Mouse (Mus musculus): ENCODE data around the gene March5. TPM values are rescaled to one million over a fixed set of nuclear protein-coding genes. Genes with fewer than 3 reads are reported as not detected.
"Not testable (repeated sequence)": the region's sequence is repeated elsewhere in the genome, so short reads cannot be mapped to it uniquely, and the experiment has no call there.

Gene March5
- polyA plus RNA-seq, 1 experiment from 2014 or later = 117 TPM

- H3K4me1 ChIP-seq (replicated peaks; ENCODE audit: control insufficient read depth, insufficient read depth, low read length) = peaks cover 16% of the 10 kb centered on the region; the same call in 1 of the 2 replicates
- ATAC-seq (replicated peaks; ENCODE audit: low FRiP score) (peak; percentile 82), DNase-seq (ENCODE audit: low spot score) (peak; percentile 26)
- 47% methylated on average over 9 of the region's 9 CpGs for WGBS
- H3K27ac ChIP-seq (ENCODE audit: low read depth, low read length) = peak overlapping the region; percentile 67
- H3K4me3 ChIP-seq (ENCODE audit: low read depth, low read length); H3K9me3 ChIP-seq (ENCODE audit: control insufficient read depth, low read length); H3K36me3 ChIP-seq (ENCODE audit: control insufficient read depth, insufficient read depth, low read length); H3K9ac ChIP-seq (ENCODE audit: low read depth, low read length): not testable (repeated sequence)
- peaks cover 21% of the 10 kb centered on the region for H3K27me3 ChIP-seq (replicated peaks; ENCODE audit: control insufficient read depth, insufficient read depth, low read length)
- H3K4me2 ChIP-seq = peak overlapping the region; percentile 38; the same call in 1 of the 2 replicates
Measured at GRCm38 (mm10) chr19:37232598-37232997, 25.3 kb downstream of the March5 start.

DNA sequence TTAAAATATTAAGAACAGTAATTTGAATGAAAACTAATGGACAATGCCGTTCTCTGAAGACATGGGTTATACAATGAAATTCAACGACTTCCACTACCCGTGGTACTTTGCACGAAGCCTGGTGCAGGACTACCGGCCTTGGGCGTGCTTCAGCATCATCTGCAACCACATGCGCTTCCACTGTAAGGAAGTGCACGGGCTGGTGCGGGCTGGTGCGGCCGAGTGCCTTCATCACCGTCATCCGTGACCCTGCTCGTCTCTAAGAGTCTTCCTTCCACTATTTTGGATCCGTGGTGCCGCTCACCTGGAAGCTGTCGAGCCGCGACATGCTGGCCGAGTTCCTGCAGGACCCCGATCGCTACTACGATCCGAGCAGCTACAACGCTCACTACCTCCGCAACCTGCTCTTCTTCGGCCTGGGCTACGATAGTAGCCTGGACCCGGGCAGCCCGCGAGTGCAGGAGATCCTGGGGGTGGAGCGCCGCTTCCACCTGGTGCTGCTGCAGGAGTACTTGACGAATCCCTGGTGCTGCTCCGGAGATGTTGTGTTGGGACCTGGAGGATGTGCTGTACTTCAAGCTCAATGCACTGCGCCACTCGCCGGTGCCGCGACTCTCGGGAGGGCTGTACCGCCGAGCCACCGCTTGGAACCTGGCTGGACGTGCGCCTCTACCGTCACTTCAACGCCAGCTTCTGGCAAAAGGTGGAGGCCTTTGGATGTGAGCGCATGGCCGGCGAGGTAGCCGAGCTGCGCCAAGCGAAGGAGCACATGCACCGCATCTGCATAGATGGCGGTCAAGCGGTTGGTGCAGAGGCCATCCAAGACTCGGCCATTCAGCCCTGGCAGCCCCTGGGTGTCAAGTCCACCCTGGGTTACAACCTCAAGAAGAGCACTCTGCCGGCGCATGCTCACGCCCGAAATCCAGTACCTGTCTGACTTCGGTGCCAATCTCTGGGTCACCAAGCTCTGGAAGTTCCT, 26.5 kb downstream of the March5 start:
- Histone ChIP-seq H3K36me3 (ENCODE audit: control insufficient read depth, insufficient read depth, low read length) (no peaks in the 10 kb centered on the region), H3K27me3 (replicated peaks; ENCODE audit: control insufficient read depth, insufficient read depth, low read length) (peaks cover 21% of the 10 kb centered on the region), H3K4me1 (replicated peaks; ENCODE audit: control insufficient read depth, insufficient read depth, low read length) (peaks cover 23% of the 10 kb centered on the region), H3K9me3 (ENCODE audit: control insufficient read depth, low read length) (no peaks in the 10 kb centered on the region), H3K27ac (ENCODE audit: low read depth, low read length) (peak overlapping the region; percentile 8), H3K9ac (ENCODE audit: low read depth, low read length) (peak overlapping the region; percentile 64), H3K4me2 (peak overlapping the region; percentile 92), H3K4me3 (ENCODE audit: low read depth, low read length) (peak overlapping the region; percentile 56)
- peak; percentile 60 for DNase-seq (ENCODE audit: low spot score)
- WGBS = 7% methylated on average over 63 of the region's 63 CpGs
- ATAC-seq (replicated peaks; ENCODE audit: low FRiP score) = no peak

GRCm38 (mm10) chr19:37235818-37236217, 28.5 kb downstream of the March5 start:
- Histone ChIP-seq H3K27me3 (replicated peaks; ENCODE audit: control insufficient read depth, insufficient read depth, low read length) (peaks cover 21% of the 10 kb centered on the region), H3K9ac (ENCODE audit: low read depth, low read length) (no peak overlapping the region), H3K4me2 (no peak overlapping the region; the same call in 1 of the 2 replicates), H3K27ac (ENCODE audit: low read depth, low read length) (no peak overlapping the region), H3K9me3 (ENCODE audit: control insufficient read depth, low read length) (no peaks in the 10 kb centered on the region), H3K4me3 (ENCODE audit: low read depth, low read length) (no peak overlapping the region), H3K36me3 (ENCODE audit: control insufficient read depth, insufficient read depth, low read length) (no peaks in the 10 kb centered on the region), H3K4me1 (replicated peaks; ENCODE audit: control insufficient read depth, insufficient read depth, low read length) (peaks cover 26% of the 10 kb centered on the region)
- ATAC-seq (replicated peaks; ENCODE audit: low FRiP score) (no peak), DNase-seq (ENCODE audit: low spot score) (no peak)
- WGBS = 64% methylated on average over 8 of the region's 8 CpGs

DNA sequence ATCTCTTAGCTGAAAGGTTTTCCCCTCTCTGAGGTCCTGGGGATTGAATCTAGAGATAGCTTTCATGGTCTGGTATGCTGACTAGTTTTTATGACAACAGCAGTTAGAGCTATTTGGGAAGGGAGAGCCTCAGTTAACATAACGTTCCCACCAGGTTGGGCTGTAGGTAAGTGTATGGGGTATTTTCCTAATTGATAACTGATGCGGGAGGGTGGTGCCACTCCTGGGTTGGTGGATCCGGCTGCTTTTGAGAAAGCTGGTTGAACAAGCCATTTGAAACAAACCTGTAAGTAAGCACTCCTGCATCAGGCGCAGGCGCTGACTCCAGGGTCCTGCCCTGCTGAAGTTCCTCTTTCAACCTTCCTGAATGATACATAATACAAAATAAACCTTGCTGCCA, 30.0 kb downstream of the March5 start:
- 33% methylated on average over 5 of the region's 5 CpGs for WGBS
- Histone ChIP-seq H3K9me3 (ENCODE audit: control insufficient read depth, low read length) (no peaks in the 10 kb centered on the region), H3K27ac (ENCODE audit: low read depth, low read length) (peak overlapping the region; percentile 80)

DNA sequence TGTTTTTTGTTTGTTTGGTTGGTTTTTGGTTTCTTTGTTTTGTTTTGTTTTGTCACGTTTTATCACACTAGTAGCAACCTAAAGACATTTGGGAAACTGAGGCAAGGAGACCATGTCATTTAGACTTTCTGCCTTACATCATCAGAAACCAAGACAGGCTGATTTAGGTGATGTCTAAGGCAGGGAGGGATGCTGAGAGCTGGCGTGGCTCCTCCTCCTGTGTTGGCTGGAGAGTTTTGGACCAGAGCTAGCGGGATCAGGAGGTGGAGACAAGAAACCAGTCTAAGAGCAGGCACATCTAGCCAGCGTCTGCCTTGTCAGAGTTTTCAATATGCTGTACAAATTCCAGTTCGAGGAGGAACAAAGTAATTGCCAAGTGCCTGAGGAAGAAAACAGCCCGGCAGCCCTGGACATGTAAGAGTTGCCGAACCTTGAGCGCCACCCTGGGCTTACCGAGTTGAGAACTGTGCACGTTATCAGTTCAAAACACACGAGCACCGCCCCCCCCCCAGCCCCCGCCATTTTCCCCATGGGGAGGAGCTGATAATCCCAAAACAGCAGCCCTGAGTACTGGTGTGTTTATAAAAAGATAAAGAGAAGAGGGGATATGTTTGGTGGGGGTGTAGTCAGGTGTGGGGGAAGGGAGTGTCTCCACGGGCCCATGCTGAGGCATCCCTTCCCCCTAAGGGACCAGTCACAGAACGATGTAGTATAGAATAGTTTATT, 30.5 kb downstream of the March5 start:
- peak overlapping the region; percentile 64 for H3K4me2 ChIP-seq
- H3K27me3 ChIP-seq (replicated peaks; ENCODE audit: control insufficient read depth, insufficient read depth, low read length) = peaks cover 21% of the 10 kb centered on the region
- ATAC-seq (replicated peaks; ENCODE audit: low FRiP score) = peak; percentile 91
- peak; percentile 76 for DNase-seq (ENCODE audit: low spot score)
- H3K9ac ChIP-seq (ENCODE audit: low read depth, low read length) = peak overlapping the region; percentile 55
- peaks cover 26% of the 10 kb centered on the region for H3K4me1 ChIP-seq (replicated peaks; ENCODE audit: control insufficient read depth, insufficient read depth, low read length)
- peak overlapping the region; percentile 80 for H3K27ac ChIP-seq (ENCODE audit: low read depth, low read length)
- peak overlapping the region; percentile 22; the same call in 1 of the 2 replicates for H3K4me3 ChIP-seq (ENCODE audit: low read depth, low read length)
- H3K36me3 ChIP-seq (ENCODE audit: control insufficient read depth, insufficient read depth, low read length) = no peaks in the 10 kb centered on the region
- 4% methylated on average over 15 of the region's 15 CpGs for WGBS
- H3K9me3 ChIP-seq (ENCODE audit: control insufficient read depth, low read length) = no peaks in the 10 kb centered on the region

More for the DNA sequence above, 30.0 kb downstream of the March5 start:
- peaks cover 21% of the 10 kb centered on the region for H3K27me3 ChIP-seq (replicated peaks; ENCODE audit: control insufficient read depth, insufficient read depth, low read length)
- DNase-seq (ENCODE audit: low spot score) = no peak
- peak overlapping the region; percentile 64 for H3K4me2 ChIP-seq
- peak; percentile 29; the same call in 1 of the 2 replicates for ATAC-seq (replicated peaks; ENCODE audit: low FRiP score)
- H3K9ac ChIP-seq (ENCODE audit: low read depth, low read length) = peak overlapping the region; percentile 55; the same call in 1 of the 2 replicates
- H3K4me1 ChIP-seq (replicated peaks; ENCODE audit: control insufficient read depth, insufficient read depth, low read length) = peaks cover 26% of the 10 kb centered on the region
- H3K4me3 ChIP-seq (ENCODE audit: low read depth, low read length) = no peak overlapping the region
- no peaks in the 10 kb centered on the region for H3K36me3 ChIP-seq (ENCODE audit: control insufficient read depth, insufficient read depth, low read length)

GRCm38 (mm10) chr19:37238651-37239050, 31.3 kb downstream of the March5 start:
- H3K4me2 ChIP-seq = peak overlapping the region; percentile 64
- peak overlapping the region; percentile 59; the same call in 1 of the 2 replicates for H3K27ac ChIP-seq (ENCODE audit: low read depth, low read length)
- peaks cover 26% of the 10 kb centered on the region for H3K4me1 ChIP-seq (replicated peaks; ENCODE audit: control insufficient read depth, insufficient read depth, low read length)
- peaks cover 21% of the 10 kb centered on the region for H3K27me3 ChIP-seq (replicated peaks; ENCODE audit: control insufficient read depth, insufficient read depth, low read length)
- ATAC-seq (replicated peaks; ENCODE audit: low FRiP score) (no peak; the same call in 1 of the 2 replicates), DNase-seq (ENCODE audit: low spot score) (no peak)
- no peaks in the 10 kb centered on the region for H3K9me3 ChIP-seq (ENCODE audit: control insufficient read depth, low read length)
- no peaks in the 10 kb centered on the region for H3K36me3 ChIP-seq (ENCODE audit: control insufficient read depth, insufficient read depth, low read length)
- WGBS = 21% methylated on average over 7 of the region's 7 CpGs
- 0 out of 2 replicates have a peak overlapping the region, but pooled peaks have one; percentile 13 for H3K4me3 ChIP-seq (ENCODE audit: low read depth, low read length)
- no peak overlapping the region for H3K9ac ChIP-seq (ENCODE audit: low read depth, low read length)

DNA sequence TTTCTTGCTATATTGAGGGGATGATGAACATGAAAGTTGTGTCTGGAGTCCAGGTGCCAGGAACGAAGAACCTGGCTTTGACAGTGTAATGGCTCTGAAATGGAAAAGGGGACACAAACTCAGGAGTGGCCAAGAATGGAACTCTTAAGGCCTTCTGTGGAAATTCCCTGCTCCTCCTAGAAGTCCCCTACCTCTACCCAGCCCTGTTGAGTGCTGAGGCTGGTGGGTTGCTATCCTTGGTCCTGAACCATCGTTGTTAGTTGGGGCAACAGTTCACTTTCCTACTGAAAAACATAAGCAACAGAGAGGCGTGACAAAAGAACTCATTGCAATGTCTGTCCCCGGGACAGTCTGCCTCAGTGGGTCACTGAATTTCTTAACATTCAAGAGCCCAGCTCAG, 31.8 kb downstream of the March5 start:
- Histone ChIP-seq H3K27me3 (replicated peaks; ENCODE audit: control insufficient read depth, insufficient read depth, low read length) (peaks cover 17% of the 10 kb centered on the region), H3K4me2 (peak overlapping the region; percentile 64; the same call in 1 of the 2 replicates), H3K4me3 (ENCODE audit: low read depth, low read length) (no peak overlapping the region), H3K4me1 (replicated peaks; ENCODE audit: control insufficient read depth, insufficient read depth, low read length) (peaks cover 22% of the 10 kb centered on the region), H3K27ac (ENCODE audit: low read depth, low read length) (0 out of 2 replicates have a peak overlapping the region, but pooled peaks have one; percentile 59), H3K36me3 (ENCODE audit: control insufficient read depth, insufficient read depth, low read length) (no peaks in the 10 kb centered on the region), H3K9me3 (ENCODE audit: control insufficient read depth, low read length) (no peaks in the 10 kb centered on the region), H3K9ac (ENCODE audit: low read depth, low read length) (no peak overlapping the region)
- ATAC-seq (replicated peaks; ENCODE audit: low FRiP score) (no peak), DNase-seq (ENCODE audit: low spot score) (peak; percentile 57)
- WGBS = 31% methylated on average over 4 of the region's 4 CpGs

- H3K4me2 ChIP-seq = no peak overlapping the region
- no peaks in the 10 kb centered on the region for H3K36me3 ChIP-seq (ENCODE audit: control insufficient read depth, insufficient read depth, low read length)
- no peaks in the 10 kb centered on the region for H3K9me3 ChIP-seq (ENCODE audit: control insufficient read depth, low read length)
- H3K27ac ChIP-seq (ENCODE audit: low read depth, low read length) = no peak overlapping the region
- no peak for DNase-seq (ENCODE audit: low spot score)
- no peak overlapping the region for H3K4me3 ChIP-seq (ENCODE audit: low read depth, low read length)
- H3K9ac ChIP-seq (ENCODE audit: low read depth, low read length) = no peak overlapping the region
- WGBS = 62% methylated on average over 5 of the region's 5 CpGs
- ATAC-seq (replicated peaks; ENCODE audit: low FRiP score) = no peak
- peaks cover 18% of the 10 kb centered on the region for H3K4me1 ChIP-seq (replicated peaks; ENCODE audit: control insufficient read depth, insufficient read depth, low read length)
- H3K27me3 ChIP-seq (replicated peaks; ENCODE audit: control insufficient read depth, insufficient read depth, low read length) = no peaks in the 10 kb centered on the region
Measured at GRCm38 (mm10) chr19:37241201-37241600, 33.9 kb downstream of the March5 start.

Measured in liver, embryonic 11.5 days (tissue).